Mouse (Mus musculus) ovary, postnatal 36 days (tissue): ENCODE measurements at regions not wholly inside any gene's neighbourhood (a gene's known extent, or its start where the extent isn't known, plus 50 kb on each side); places are given as distances from the start of the nearest gene placed in this dataset.
A peak's percentile ranks its signal among the peaks of the same experiment; 100 is the strongest.

Experiments used
- DNase-seq: peaks from one replicate; pipeline ENCODE4 v3.0.0; 2022; ENCODE audit warnings: low spot score, mixed read lengths

DNA sequence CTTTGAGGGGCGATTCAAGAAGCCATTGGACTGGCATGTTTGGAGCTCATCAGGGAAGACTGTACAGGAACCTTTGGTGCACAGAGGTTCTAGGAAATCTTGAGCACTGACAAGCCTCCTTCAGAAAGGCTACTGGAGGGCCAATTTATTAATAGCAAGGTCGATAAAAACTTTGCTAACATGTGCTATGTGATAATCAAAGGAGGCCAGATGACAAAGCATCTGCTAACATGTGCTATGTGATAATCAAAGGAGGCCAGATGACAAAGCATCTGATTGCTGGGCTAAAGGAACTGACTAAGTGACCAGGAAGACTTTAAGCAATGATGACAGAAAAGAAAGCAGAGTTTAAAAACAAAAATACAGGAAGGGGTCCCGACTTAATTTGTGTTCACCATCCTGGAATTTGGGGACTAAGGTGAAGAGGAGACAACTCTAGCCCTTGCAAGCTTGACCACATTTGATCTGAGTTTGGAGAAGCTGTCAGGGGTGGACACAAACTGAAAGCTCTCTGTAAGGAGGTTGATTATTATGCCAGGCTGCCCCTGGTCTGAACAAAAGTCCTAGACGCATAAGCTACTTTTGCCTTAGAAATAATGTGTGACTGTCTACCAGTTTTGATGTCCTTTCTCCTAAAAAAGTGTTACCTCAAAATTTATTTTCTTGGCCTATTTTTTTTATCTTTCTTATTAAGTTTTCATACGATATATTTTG lies 455.5 kb upstream of the Fam92a start:
- DNase-seq = no peak

DNA sequence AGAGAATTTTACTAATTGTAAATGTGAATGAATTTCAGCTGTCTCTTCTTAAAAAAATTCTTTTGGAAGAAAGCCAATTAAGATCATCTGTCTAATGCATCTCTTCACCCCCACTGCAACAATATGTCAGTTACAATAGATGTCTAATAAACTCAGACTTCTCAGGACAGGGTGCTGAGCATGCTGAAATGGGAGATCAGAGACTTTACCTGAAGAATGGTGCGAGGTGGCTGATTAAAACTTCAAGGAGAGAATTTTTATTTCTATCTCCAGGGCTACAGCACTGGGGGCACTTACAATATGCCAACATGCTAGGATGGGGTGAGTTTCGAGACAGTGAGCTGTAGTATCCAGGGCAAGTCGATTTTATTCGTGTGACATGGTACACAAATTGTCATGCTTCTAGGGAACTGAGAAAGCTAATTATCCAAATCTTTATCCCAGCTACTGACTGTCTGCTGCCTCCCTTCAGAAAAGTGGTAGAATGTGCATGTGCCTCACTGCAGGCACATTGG lies 449.0 kb upstream of the Fam92a start:
- no peak for DNase-seq

DNA sequence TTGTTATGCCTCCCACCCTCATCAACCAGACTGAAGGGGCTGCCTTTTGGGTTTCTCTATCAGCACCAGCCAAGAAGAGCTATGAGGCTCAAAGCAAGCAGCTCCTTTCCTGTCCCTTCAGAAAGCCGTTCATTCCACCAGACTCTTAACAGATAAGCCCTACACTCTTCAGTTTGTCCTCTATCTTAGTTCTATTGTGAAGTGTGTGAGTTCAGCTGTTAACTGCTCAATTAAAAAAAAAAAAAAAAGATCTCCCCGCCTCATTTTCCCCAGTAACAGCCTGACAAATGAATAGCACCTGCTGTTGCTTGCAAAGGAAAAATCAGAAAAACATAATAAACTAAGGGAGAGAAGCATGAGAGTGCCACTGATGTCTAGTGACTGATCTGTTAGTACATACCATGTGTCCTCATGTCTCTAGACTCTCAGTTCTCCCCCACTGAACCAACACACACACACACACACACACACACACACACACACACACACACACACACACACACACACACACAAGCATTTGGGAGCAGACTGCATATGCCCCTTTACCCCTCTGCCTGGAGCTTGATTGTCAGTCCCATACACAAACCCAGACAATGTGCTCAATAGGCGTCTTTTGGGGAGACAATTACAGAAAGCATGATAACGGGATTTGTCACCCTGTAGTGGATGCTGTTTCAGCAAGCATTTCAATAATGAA lies 448.4 kb upstream of the Fam92a start:
- no peak for DNase-seq

DNA sequence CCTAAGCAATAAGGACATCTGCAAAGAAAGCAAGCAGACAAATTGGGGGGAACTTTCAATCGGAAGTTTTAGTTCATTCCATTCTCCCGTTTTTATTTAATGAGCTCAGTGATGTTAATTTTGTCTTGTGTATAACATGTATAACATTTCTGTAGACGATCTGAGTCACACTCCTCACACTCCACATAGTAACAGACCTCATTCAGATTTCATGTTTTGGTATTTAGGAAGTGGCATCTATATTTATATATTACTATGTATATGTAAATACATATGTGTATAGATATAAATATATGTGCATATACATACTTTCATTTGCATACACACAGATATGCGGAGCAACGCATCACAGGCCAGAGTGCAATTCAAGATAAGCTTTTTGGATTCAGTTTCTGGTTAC lies 444.9 kb upstream of the Fam92a start:
- no peak for DNase-seq

DNA sequence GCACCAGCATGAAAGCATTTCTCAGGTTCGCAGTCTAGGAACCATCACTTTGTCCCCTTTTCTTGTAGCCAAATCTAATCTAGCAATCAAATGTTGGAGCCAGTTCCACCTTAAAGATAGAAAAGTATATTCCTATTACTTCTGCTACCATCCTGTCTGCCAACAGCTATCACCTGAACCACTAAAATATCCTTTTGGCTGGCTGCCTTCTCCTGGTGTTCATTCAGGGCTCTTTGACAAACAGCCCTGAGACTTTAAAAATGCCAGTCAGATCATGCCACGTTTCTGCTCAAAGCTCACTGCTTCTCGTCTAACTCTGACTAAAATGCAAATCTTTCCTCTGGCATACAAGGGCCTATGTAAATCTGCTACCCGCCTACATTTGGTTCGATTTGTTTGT lies 439.7 kb upstream of the Fam92a start:
- no peak for DNase-seq

GRCm38 (mm10) chr4:12601165-12601919 lies 429.5 kb upstream of the Fam92a start:
- DNase-seq = no peak

DNA sequence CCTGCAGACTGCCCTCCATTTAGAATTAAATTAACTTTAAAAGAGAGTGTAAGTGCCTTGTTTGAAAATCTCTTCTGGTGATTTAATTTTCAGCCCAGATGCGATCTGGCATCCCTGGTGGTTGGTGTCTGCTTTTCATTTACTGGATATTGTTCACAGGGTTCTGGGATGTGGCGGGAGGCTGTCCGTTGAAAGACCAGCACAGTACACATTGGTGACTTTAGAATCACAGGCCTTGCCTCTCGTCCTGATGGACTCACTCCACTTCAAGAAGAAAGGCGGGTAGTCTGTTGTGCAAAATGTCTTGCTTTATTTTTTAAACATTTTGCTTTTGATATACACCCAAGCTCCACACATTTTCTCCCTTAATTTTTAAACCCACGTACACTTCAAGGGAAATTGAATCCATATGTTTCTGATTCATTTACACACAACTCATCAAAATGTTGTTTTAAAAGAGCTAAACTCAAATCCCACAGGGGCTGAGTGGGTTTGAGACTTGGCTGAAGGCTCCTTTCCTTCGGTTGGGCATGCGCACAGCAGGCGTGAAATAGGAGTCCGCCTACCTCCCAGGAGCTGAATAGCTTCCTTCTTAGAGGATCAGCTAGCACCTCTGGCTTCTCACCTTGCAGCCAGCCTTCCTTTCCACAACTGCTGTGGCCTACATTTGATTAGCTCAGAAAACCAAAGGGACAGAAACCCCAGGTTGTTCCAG lies 424.1 kb upstream of the Fam92a start:
- no peak for DNase-seq

- DNase-seq = no peak
These were observed 421.2 kb upstream of the Fam92a start for GRCm38 (mm10) chr4:12592973-12593372.

GRCm38 (mm10) chr4:12578102-12578501 lies 406.3 kb upstream of the Fam92a start:
- DNase-seq = no peak

DNA sequence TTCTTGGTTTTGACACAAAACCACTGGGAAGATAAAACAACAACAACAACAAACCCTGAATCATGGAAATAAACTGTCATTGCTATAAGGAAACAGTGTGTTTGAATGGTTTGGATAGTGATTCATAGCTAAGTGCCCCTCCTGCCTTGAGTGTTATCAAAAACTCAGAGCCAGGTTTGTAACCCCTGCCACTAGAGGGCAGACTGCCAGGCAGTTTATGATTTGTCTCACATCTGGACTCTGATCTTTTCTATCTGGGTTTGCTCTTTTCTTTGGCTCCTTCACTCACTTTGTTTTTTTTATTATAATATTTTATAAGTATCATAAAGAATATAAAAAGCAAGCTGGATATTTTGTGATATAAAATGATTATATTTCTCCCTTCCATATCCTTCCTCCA lies 400.1 kb upstream of the Fam92a start:
- peak; percentile 8 for DNase-seq

DNA sequence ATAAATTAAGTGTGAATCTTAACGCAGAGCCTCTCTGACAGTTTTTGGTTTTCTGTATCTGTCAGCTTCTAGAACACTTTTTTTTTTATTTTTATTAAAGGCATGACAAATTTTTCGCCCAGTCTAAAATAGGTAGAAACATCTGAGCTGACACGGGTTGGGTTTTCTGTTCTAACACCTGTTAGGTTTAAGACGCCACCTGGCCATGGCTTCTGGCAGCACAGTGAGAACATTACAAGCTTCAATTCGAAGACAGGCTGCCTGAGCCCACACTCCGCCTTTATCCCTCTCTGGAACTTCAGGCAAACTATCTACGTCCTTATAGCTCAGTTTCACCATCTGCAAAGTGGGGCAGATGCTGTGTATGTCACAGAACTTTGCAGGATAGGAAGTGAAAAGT lies 398.9 kb upstream of the Fam92a start:
- no peak for DNase-seq

GRCm38 (mm10) chr4:12567643-12568042 lies 395.8 kb upstream of the Fam92a start:
- DNase-seq = no peak

- DNase-seq = no peak
These were observed 391.2 kb upstream of the Fam92a start for GRCm38 (mm10) chr4:12563016-12563415.

- DNase-seq = no peak
These were observed 388.7 kb upstream of the Fam92a start for GRCm38 (mm10) chr4:12560546-12560945.

DNA sequence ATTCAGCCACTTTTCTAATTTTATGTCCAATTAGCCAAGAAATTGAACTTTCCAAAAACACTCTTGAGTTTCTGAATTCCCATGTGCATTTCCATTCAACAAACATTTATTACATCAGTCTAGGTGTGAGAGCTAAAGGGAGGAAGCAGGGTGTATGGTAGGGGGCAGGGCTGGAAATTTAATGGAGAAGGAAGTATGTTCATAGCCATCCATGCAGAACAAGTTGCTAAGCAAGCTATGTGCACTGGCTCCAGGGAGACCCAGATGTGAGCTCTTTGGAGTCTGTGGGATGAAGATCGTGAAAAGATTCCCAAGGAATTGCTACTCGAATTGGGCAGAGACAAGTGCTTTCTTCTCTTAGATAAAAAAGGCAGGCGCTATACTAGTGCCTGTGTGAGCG lies 388.2 kb upstream of the Fam92a start:
- DNase-seq = no peak

DNA sequence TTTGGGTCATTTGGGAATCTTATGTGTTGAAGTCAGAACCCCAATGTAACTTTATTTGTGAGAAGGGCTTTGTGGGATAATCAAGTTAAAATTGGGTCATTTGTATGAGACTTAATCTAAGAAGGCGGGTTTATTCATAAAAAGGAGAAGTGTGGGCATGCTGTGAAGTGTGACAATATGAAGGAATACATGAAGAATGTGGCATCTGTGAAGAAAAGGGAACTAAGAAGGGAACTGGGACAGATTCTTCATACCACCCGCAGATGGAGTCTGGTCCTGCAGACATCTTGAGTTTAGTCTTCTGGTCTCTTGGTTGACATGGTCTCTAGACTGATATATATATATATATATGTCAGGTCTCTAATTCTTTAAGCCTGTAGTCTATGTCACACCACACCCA lies 385.3 kb upstream of the Fam92a start:
- DNase-seq = no peak

DNA sequence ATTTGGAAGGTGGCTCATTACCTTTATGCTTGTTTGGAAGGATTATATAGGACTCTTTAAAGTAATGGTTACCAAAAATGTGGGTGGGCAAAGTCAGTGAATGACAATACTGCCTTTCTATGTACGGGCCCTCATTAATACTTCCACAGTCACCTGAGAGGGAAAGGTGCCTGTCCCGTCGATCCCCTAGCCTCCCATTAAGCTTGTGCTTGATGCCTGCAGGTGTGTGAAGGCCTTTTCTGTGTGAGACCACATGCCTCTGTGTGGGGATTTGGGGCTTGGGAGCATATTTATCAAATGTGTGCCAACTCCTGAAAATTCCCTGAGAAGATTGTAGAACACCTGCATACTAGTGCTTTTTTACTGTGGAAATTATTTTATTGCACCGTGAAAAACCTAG lies 377.4 kb upstream of the Fam92a start:
- no peak for DNase-seq

- no peak for DNase-seq
These were observed 372.1 kb upstream of the Fam92a start for GRCm38 (mm10) chr4:12543906-12544305.

DNA sequence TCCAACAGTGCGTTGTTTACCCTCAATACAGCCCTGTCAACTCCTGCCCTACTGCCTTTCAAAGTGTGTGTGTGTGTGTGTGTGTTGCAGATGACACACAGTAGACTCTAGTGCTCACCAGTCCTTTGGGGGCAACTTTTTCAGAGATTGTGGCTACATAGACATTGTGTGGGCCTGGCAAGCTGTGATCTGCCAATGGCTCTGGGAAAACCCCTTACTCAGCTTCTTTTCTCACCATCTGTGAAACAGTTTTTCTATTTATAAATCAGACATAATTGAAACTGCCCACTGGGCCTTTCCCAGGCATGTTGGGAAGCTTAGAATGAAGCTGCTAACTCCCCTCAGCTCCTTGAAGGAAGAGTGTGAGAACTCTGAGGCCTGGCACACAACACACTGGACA lies 369.7 kb upstream of the Fam92a start:
- DNase-seq = no peak

DNA sequence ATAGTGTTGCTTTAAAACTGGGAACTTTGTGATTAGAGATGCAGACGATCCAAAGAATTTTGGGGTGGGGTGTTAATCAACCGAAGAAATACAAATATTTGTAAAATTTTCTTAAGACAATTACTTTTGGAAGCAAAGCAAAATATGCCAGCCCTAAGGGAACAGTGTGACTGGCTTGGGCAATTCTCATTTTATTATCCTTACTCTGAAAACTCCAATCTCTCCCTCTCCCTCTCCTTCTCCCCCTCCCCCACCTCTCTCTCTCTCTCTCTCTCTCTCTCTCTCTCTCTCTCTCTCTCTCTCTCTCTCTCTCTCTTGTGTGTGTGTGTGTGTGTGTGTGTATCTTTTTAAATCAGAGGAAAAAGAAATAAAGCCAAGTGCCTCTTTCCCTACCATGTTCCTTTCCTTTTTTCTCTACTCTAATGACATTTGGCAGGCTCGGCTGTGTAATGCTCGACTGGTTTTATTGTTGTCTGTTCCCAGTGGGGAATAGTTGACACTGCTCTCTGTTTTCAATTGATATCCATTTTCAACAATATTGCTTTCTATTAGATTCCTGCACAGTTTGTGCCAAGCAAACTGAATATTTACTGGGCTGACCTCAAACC lies 367.5 kb upstream of the Fam92a start:
- no peak for DNase-seq

- peak; percentile 13 for DNase-seq
These were observed 366.9 kb upstream of the Fam92a start for GRCm38 (mm10) chr4:12538694-12539121.

GRCm38 (mm10) chr4:12538043-12538442 lies 366.2 kb upstream of the Fam92a start:
- no peak for DNase-seq
